Mouse (Mus musculus) leukemia stem cell, adult 10-12 weeks (primary cell): ENCODE measurements around the gene Ppp1r12c. TPM values are rescaled to one million over a fixed set of nuclear protein-coding genes. Genes with fewer than 3 reads are reported as not detected.

Experiments used
- polyA plus RNA-seq: library from polyadenylated mRNA; stranded (reverse); fragments of >175 nt; gene quantifications from 2 replicates; pipeline ENCODE4 v1.2.3, GENCODE M21; 2012; ENCODE audit warnings: low replicate concordance

Gene Ppp1r12c
- polyA plus RNA-seq, result 226 and 282 TPM in 2 replicates

DNA sequence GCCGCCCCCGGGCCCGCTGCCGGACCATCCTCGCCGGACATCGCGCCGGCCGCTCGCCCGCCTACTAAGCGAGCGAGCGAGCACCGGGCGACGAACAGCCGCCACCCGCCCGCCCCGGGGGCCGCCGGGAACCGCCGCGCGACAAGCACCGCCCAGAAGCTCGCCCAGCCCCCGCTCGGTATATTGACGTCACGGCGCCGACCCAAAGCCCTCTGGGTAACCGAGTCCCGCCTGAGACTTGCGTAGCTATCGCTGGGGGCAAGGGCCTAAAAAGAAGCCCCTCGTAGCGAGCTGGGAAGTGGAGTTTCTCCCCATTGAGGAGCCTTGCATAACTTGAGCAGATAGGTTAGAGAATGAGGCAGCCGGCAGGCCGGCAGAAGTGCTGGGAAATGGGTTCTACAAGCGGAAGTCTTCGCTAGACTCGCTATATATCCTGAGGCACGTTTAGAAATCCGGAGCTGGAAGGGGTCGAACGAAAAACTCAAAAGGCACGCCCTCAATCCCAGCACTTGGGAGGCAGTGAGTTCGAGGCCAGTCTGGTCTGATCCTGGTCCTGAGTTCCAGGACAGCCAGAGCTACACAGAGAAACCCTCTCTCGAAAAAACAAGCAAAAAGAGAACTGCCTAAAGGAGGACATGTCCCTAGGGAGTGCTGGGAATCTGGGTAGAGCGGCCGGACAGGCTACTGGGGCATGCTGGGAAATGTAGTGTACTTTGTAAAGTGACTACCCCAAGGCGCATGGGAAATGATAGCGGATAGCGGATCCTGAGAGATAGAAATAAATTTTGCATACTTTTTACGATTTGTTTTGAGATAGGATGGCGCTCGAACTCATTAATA is at the start of gene Ppp1r12c:
TSS of gene Ppp1r12c (minus strand) at position 123 of the 840 bp plus-strand sequence.

GRCm38 (mm10) chr7:4547221-4547641 is 45.8 kb upstream of the Ppp1r12c start, which contains the start of gene Syt5:
Syt5 (minus strand) TSS chr7:4547541.

DNA sequence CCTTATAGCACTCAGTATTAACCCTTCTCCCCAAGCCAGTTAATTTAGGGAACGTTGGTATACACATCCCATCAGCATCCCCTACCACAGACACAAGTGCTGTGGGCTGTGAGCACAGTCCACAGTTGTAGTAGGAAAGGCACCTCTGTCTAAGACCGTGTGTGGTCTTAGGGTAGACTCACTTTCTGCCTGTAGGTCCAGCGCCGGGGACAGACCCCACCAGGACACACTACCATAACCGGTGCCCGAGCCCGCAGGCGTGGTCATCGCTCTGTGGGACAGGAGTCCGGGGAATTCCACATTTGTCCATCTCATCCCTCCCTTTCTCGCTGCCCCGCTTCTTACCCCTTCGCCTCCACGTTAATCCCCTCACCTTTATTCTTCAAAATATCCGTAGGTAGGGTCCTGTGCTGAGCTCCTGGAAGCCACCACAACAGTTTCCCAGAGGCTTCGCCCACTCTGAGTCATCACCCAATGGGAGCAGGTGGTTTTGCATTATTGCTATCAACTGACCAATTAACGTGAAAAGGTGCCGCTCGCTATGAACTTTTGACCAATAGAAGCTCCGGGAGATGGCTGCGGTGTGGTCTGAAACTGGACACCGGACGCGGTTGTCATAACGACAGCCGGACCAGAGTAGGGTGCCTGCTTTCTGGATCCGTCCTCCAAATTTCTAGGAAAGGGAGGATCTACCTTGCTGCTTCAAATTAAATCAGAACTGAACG is 30.7 kb upstream of the Ppp1r12c start, which contains the start of gene Dnaaf3:
TSS of gene Dnaaf3 (minus strand) at position 449 of the 725 bp plus-strand sequence.

GRCm38 (mm10) chr7:4524212-4524922 is 22.9 kb upstream of the Ppp1r12c start, which contains the start of gene Tnni3:
Tnni3 (minus strand) TSS chr7:4524229.

GRCm38 (mm10) chr7:4516332-4517050 is 15.0 kb upstream of the Ppp1r12c start, which contains the start of gene Tnnt1:
Tnnt1 (minus strand) TSS chr7:4516382.

GRCm38 (mm10) chr7:4460576-4461434 is 40.7 kb downstream of the Ppp1r12c start, which contains the start of gene Eps8l1:
Eps8l1 (plus strand) TSS chr7:4460674.

GRCm38 (mm10) chr7:4445216-4445791 is 56.2 kb downstream of the Ppp1r12c start, which contains the start of gene Rdh13:
Rdh13 (minus strand) TSS chr7:4445649.

Other genes with a start within 250 kb of the Ppp1r12c start
- gene Ncr1, start 164.0 kb downstream of the Ppp1r12c start, polyA plus RNA-seq, result 0.11 and 0.50 TPM in 2 replicates
- gene Gp6, start 103.9 kb downstream of the Ppp1r12c start, polyA plus RNA-seq, result not detected in 2 replicates
- gene Rdh13, start 56.0 kb downstream of the Ppp1r12c start, polyA plus RNA-seq, result 1.4 and 9.1 TPM in 2 replicates
- gene Eps8l1, start 41.0 kb downstream of the Ppp1r12c start, polyA plus RNA-seq, result 0.37 TPM in 1 of 2 replicates, not detected in the other
- 0.57 TPM in 1 of 2 replicates, not detected in the other for gene Tnnt1, start 14.7 kb upstream of the Ppp1r12c start, polyA plus RNA-seq
- gene Tnni3, start 22.5 kb upstream of the Ppp1r12c start, polyA plus RNA-seq, result 1.0 and 1.6 TPM in 2 replicates
- 2.2 and 2.7 TPM in 2 replicates for gene Dnaaf3, start 30.8 kb upstream of the Ppp1r12c start, polyA plus RNA-seq
- gene Syt5, start 45.9 kb upstream of the Ppp1r12c start, polyA plus RNA-seq, result 0.13 and 0.16 TPM in 2 replicates
- gene Ptprh, start 102.4 kb upstream of the Ppp1r12c start, polyA plus RNA-seq, result not detected in 2 replicates
- 5.7 and 12.8 TPM in 2 replicates for gene Tmem86b, start 129.7 kb upstream of the Ppp1r12c start, polyA plus RNA-seq
- 230 and 262 TPM in 2 replicates for gene Ppp6r1, start 157.3 kb upstream of the Ppp1r12c start, polyA plus RNA-seq
- gene Hspbp1, start 183.4 kb upstream of the Ppp1r12c start, polyA plus RNA-seq, result 171 and 194 TPM in 2 replicates
- gene Brsk1, start 188.9 kb upstream of the Ppp1r12c start, polyA plus RNA-seq, result 0.20 TPM in 2 replicates
- 0.17 TPM in 1 of 2 replicates, not detected in the other for gene Tmem150b, start 223.6 kb upstream of the Ppp1r12c start, polyA plus RNA-seq
- gene Kmt5c, start 238.4 kb upstream of the Ppp1r12c start, polyA plus RNA-seq, result 564 and 1,345 TPM in 2 replicates